Mouse (Mus musculus): ENCODE measurements around the gene Pacrg. TPM values are rescaled to one million over a fixed set of nuclear protein-coding genes. Genes with fewer than 3 reads are reported as not detected.

Gene Pacrg
- total and polyA plus RNA-seq, 2 experiments: not detected

GRCm38 (mm10) chr17:10620621-10621020 is 219.5 kb downstream of the Pacrg start:
- TF ChIP-seq CTCF (IDR thresholded peaks at IDR 0.05; ENCODE audit: low read depth, low read length): no peak
- TF ChIP-seq POLR2A (IDR thresholded peaks at IDR 0.05; ENCODE audit: extremely low read depth, insufficient read depth, low read length): no peak
- no peaks in the 10 kb centered on the region for H3K79me2 ChIP-seq (ENCODE audit: control insufficient read depth, insufficient read depth, low read length)
- WGBS: 75% methylated on average over 2 of the region's 2 CpGs
- H3K27me3 ChIP-seq (ENCODE audit: control insufficient read depth, insufficient read depth, low read length): no peaks in the 10 kb centered on the region
- H3K4me1 ChIP-seq (ENCODE audit: control insufficient read depth, insufficient read depth, low read length): no peaks in the 10 kb centered on the region
- H3K9ac ChIP-seq (ENCODE audit: low read depth, low read length): no peak overlapping the region
- no peak for DNase-seq (ENCODE audit: extremely low read depth, low read depth, low spot score)
- H3K36me3 ChIP-seq (ENCODE audit: control insufficient read depth, insufficient read depth, low read length): no peaks in the 10 kb centered on the region
- no peak overlapping the region for H3K4me3 ChIP-seq (ENCODE audit: insufficient read depth, low read depth, low read length)
- no peak overlapping the region for H3K27ac ChIP-seq (replicated peaks; ENCODE audit: insufficient read depth, low read depth, low read length)

GRCm38 (mm10) chr17:10619881-10620280 is 220.2 kb downstream of the Pacrg start:
- no peak for TF ChIP-seq POLR2A (IDR thresholded peaks at IDR 0.05; ENCODE audit: extremely low read depth, insufficient read depth, low read length)
- TF ChIP-seq CTCF (IDR thresholded peaks at IDR 0.05; ENCODE audit: low read depth, low read length): no peak
- H3K27me3 ChIP-seq (ENCODE audit: control insufficient read depth, insufficient read depth, low read length): no peaks in the 10 kb centered on the region
- no peak overlapping the region for H3K4me3 ChIP-seq (ENCODE audit: insufficient read depth, low read depth, low read length)
- H3K9ac ChIP-seq (ENCODE audit: low read depth, low read length): no peak overlapping the region
- 88% methylated on average over 3 of the region's 3 CpGs for WGBS
- H3K36me3 ChIP-seq (ENCODE audit: control insufficient read depth, insufficient read depth, low read length): no peaks in the 10 kb centered on the region
- H3K27ac ChIP-seq (replicated peaks; ENCODE audit: insufficient read depth, low read depth, low read length): no peak overlapping the region
- H3K4me1 ChIP-seq (ENCODE audit: control insufficient read depth, insufficient read depth, low read length): no peaks in the 10 kb centered on the region
- no peak for DNase-seq (ENCODE audit: extremely low read depth, low read depth, low spot score)
- no peaks in the 10 kb centered on the region for H3K79me2 ChIP-seq (ENCODE audit: control insufficient read depth, insufficient read depth, low read length)

GRCm38 (mm10) chr17:10617656-10618055 is 222.5 kb downstream of the Pacrg start:
- no peaks in the 10 kb centered on the region for H3K27me3 ChIP-seq (ENCODE audit: control insufficient read depth, insufficient read depth, low read length)
- H3K27ac ChIP-seq (replicated peaks; ENCODE audit: insufficient read depth, low read depth, low read length): no peak overlapping the region
- H3K4me3 ChIP-seq (ENCODE audit: insufficient read depth, low read depth, low read length): no peak overlapping the region
- DNase-seq (ENCODE audit: extremely low read depth, low read depth, low spot score): no peak
- H3K4me1 ChIP-seq (ENCODE audit: control insufficient read depth, insufficient read depth, low read length): no peaks in the 10 kb centered on the region
- no peaks in the 10 kb centered on the region for H3K79me2 ChIP-seq (ENCODE audit: control insufficient read depth, insufficient read depth, low read length)
- H3K36me3 ChIP-seq (ENCODE audit: control insufficient read depth, insufficient read depth, low read length): no peaks in the 10 kb centered on the region
- TF ChIP-seq POLR2A (IDR thresholded peaks at IDR 0.05; ENCODE audit: extremely low read depth, insufficient read depth, low read length) (no peak), CTCF (IDR thresholded peaks at IDR 0.05; ENCODE audit: low read depth, low read length) (no peak)
- WGBS: 74% methylated on average over 4 of the region's 4 CpGs
- H3K9ac ChIP-seq (ENCODE audit: low read depth, low read length): no peak overlapping the region

- H3K4me1 ChIP-seq (ENCODE audit: control insufficient read depth, insufficient read depth, low read length): no peaks in the 10 kb centered on the region
- no peak for DNase-seq (ENCODE audit: extremely low read depth, low read depth, low spot score)
- no peak for TF ChIP-seq POLR2A (IDR thresholded peaks at IDR 0.05; ENCODE audit: extremely low read depth, insufficient read depth, low read length)
- no peak for TF ChIP-seq CTCF (IDR thresholded peaks at IDR 0.05; ENCODE audit: low read depth, low read length)
- H3K79me2 ChIP-seq (ENCODE audit: control insufficient read depth, insufficient read depth, low read length): no peaks in the 10 kb centered on the region
- H3K27me3 ChIP-seq (ENCODE audit: control insufficient read depth, insufficient read depth, low read length): no peaks in the 10 kb centered on the region
- H3K27ac ChIP-seq (replicated peaks; ENCODE audit: insufficient read depth, low read depth, low read length): no peak overlapping the region
- WGBS: 94% methylated on average over 7 of the region's 7 CpGs
- H3K4me3 ChIP-seq (ENCODE audit: insufficient read depth, low read depth, low read length): no peak overlapping the region
- H3K9ac ChIP-seq (ENCODE audit: low read depth, low read length): no peak overlapping the region
- H3K36me3 ChIP-seq (ENCODE audit: control insufficient read depth, insufficient read depth, low read length): no peaks in the 10 kb centered on the region
Measured at GRCm38 (mm10) chr17:10615611-10616010, 224.5 kb downstream of the Pacrg start.

DNA sequence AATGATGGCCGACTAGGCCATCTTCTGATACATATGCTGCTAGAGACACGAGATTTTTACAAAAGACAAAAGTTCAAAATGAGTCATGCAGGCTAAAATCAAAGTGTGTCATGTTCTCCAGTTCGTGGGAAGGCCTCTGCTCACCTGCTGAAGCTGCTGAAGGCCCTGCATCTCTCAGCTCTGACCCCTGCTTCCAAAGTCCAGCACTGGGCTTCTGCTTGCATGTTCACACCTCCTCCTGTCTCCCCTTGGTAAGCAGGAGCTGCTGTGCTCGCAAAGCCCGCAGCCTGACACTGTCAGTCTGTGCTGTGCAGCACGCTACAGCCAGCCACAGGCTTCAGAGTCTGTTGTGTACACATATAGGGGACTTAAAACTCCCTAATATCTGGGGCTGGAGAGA is 225.4 kb downstream of the Pacrg start:
- WGBS: 81% methylated on average over 6 of the region's 6 CpGs
- Histone ChIP-seq H3K9ac (ENCODE audit: low read depth, low read length) (no peak overlapping the region), H3K36me3 (ENCODE audit: control insufficient read depth, insufficient read depth, low read length) (no peaks in the 10 kb centered on the region), H3K79me2 (ENCODE audit: control insufficient read depth, insufficient read depth, low read length) (no peaks in the 10 kb centered on the region), H3K4me3 (ENCODE audit: insufficient read depth, low read depth, low read length) (no peak overlapping the region), H3K4me1 (ENCODE audit: control insufficient read depth, insufficient read depth, low read length) (no peaks in the 10 kb centered on the region), H3K27me3 (ENCODE audit: control insufficient read depth, insufficient read depth, low read length) (no peaks in the 10 kb centered on the region), H3K27ac (replicated peaks; ENCODE audit: insufficient read depth, low read depth, low read length) (no peak overlapping the region)
- DNase-seq (ENCODE audit: extremely low read depth, low read depth, low spot score): no peak
- no peak for TF ChIP-seq POLR2A (IDR thresholded peaks at IDR 0.05; ENCODE audit: extremely low read depth, insufficient read depth, low read length)
- TF ChIP-seq CTCF (IDR thresholded peaks at IDR 0.05; ENCODE audit: low read depth, low read length): no peak

GRCm38 (mm10) chr17:10611626-10612025 is 228.5 kb downstream of the Pacrg start:
- no peak overlapping the region for H3K9ac ChIP-seq (ENCODE audit: low read depth, low read length)
- H3K36me3 ChIP-seq (ENCODE audit: control insufficient read depth, insufficient read depth, low read length): no peaks in the 10 kb centered on the region
- no peak overlapping the region for H3K27ac ChIP-seq (replicated peaks; ENCODE audit: insufficient read depth, low read depth, low read length)
- no peaks in the 10 kb centered on the region for H3K27me3 ChIP-seq (ENCODE audit: control insufficient read depth, insufficient read depth, low read length)
- H3K4me1 ChIP-seq (ENCODE audit: control insufficient read depth, insufficient read depth, low read length): no peaks in the 10 kb centered on the region
- no peaks in the 10 kb centered on the region for H3K79me2 ChIP-seq (ENCODE audit: control insufficient read depth, insufficient read depth, low read length)
- WGBS: 67% methylated on average over 3 of the region's 3 CpGs
- DNase-seq (ENCODE audit: extremely low read depth, low read depth, low spot score): no peak
- no peak overlapping the region for H3K4me3 ChIP-seq (ENCODE audit: insufficient read depth, low read depth, low read length)
- TF ChIP-seq POLR2A (IDR thresholded peaks at IDR 0.05; ENCODE audit: extremely low read depth, insufficient read depth, low read length) (no peak), CTCF (IDR thresholded peaks at IDR 0.05; ENCODE audit: low read depth, low read length) (no peak)

All from liver, adult 2 months (tissue).